Mouse (Mus musculus) retina, embryonic 14.5 days (tissue): ENCODE data around the gene Lrrtm3.

Experiments used
- DNase-seq: peaks from one replicate; pipeline ENCODE4 v3.0.0-alpha.2; 2015; ENCODE audit warnings: low spot score

The Lrrtm3 gene

DNA sequence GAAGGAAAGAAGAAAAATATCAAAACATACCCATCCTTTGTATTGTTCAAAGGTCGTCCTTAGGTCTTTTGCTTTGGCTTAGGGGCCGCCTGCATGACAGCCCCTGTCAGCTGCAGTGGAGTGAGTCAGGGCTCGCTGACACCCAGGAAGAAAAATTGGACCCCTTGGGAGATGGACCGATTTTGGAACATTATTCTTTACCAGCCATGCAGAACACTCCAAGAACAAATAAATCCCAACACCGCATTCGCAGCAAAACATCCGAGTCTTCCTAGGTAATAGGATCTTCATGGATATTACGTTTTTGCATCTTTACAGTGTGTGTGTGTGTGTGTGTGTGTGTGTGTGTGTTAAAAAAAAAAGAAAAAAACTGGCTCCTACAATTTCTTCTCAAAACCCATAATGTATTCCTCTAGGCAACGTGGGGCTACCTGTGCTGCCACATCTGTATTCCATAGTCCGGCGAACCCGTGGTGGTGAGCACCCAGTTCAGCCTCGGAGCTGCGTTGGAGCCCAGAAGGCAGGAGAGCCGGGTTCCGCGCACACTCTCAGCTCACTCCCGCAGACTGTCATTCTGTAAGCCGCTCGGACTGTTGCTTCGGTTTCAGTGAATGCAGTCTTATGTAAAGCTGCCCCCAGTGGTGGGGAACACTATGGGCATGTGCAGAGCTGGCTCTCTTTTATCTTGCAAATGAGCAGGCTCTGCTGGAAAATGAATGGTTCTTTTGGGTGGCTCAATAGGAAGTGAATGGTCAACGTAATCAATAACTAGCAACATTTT, at the start of gene Lrrtm3:
Gene Lrrtm3 (minus strand): TSS at position 598 of the 781 bp plus-strand sequence.
- DNase-seq = peak; percentile 88

DNA sequence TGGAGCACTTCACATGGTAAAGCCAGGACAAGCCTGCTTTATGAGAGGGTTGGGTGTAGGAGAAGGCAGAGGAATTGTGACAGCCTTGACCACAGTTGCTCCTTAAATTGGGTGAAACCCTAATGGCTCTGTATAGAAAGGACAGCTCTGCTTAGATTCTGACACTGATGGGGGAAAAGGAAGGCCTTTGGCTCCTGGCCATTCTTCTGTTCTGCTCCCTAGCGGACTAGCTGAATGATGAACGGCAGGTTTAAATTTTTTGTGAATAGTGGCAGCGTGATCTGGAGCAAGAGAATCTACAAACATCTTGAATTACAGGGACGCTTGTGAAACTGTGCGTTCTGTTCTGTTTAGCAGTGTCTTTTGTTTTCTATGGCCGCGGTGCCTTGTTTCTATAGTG, 45.4 kb upstream of the Lrrtm3 start:
- no peak for DNase-seq

GRCm38 (mm10) chr10:64133461-64133860, 43.4 kb upstream of the Lrrtm3 start:
- no peak for DNase-seq

DNA sequence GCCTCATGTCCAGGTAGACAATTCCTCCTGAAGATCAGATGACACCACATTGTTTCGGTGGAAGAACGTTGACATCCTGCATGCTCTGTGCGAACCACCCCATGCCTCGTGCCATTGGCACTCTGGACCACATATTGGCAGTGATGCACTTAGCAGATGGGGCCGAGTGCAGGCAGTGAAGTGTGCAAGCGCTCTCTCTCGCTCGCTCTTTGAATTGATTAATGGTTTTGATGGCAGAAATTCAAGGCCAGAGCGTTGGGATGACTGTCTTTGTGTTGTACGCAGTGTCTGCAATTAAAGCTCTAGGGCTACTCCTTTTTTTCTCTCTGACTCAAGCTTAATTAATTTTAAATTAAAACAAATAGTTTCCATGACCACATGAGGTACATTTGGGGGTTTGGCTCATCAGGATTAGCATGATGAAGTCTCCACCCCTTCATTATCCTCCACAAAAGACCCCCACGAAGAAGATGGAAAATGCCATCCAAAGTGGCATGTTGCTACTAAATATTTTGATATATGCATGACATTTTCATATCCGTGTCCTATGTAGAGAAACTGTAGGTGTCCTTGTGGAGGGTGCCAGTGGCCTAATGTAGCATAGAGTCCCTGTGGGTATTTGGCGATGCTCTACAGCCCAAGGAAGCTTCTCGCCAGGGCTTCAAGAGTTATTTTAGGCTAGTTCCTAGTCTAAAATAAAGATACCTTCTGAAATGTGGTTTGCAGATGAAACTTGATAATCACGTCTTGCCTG, 40.5 kb upstream of the Lrrtm3 start:
- no peak for DNase-seq

DNA sequence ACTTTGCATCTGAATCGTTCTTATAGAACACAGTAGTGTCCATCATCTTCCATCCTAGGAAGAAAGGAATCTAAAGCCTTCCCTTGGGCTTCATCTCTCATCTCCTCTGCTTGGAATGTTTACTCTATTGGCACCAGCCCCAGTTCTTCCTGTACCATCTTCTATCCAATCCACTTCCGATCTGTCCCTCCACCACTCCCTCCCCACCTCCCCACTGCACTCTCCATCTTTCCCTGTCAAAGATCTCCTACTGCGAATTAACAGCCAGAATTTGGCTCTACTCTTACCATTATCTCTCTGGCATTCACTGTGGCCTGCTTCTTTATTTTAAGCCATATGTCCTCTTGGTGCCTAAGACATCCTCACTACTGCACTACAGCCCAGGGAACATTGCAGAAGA, 28.8 kb upstream of the Lrrtm3 start:
- DNase-seq = no peak

GRCm38 (mm10) chr10:64115246-64115645, 25.2 kb upstream of the Lrrtm3 start:
- no peak for DNase-seq

DNA sequence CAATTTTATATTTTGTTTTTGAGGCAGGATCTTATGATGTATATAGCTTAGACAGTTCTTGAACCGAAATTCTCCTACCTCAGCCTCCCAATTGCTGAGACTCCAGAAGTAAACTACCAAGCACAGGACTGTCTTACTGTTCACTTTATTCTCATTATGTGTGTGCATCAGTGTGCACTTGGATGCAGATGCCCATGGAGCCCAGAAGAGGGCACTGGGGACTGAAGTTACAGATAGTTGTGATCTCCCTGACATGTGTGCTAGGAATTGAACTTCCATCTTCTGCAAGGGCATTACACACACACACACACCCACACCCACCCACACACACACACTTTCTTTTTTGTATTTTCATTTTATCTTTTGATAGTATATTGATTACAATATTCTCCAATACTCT, 6.5 kb upstream of the Lrrtm3 start:
- no peak for DNase-seq

DNA sequence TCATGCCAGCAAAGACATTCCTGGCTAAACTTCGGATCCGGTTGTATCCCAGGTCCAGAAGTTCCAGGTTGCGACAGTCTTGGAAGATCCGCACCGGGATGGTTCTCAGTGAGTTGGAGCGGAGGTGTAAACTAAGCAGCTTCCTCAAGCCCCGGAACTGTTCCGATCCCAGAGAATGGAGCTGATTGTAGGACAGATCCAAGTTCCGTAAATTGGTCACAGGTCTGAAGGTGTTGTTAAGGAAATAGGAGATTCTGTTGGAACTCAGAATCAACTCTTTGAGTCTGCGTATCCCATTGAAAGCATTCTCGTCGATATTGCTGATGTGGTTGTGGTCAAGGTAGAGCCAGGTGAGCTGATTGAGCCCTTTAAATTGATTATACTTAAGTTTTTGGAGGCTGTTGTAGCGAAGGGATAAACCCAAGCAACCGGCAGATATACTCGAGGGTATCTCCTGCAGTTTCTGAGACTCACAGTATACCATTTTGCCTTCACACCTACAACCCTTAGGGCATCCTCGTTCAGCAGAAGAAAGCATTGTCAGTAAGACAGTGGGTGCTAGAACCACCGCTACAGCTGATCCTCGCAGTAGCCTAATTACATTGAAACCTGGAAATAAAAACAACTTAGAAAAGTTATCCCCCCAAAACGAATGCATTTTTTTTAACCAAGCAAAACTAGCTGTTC, 1.2 kb downstream of the Lrrtm3 start:
- no peak for DNase-seq

- DNase-seq = peak; percentile 58
Measured at GRCm38 (mm10) chr10:64087936-64088773, 1.9 kb downstream of the Lrrtm3 start.

- DNase-seq = no peak
Measured at GRCm38 (mm10) chr10:64087521-64087920, 2.6 kb downstream of the Lrrtm3 start.

GRCm38 (mm10) chr10:64086567-64087391, 3.3 kb downstream of the Lrrtm3 start:
- no peak for DNase-seq

DNA sequence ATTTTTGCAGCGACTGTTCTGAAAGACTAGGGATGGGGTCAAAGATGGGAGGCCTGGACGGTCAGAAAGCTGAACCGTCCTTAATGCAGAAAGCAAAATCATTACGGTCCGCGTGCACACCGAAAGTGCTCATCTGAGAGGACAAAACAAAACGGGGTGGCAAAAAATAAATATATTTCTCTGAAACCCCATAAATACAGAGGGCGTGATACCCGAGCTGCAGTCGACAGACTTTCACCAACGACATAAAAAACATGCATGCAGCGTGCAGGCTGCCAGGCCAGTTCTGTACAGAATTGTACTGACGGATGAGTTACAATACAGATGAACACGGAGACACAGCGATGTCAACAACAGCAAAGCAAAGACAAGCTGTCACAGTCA, 3.9 kb downstream of the Lrrtm3 start:
- DNase-seq = no peak

DNA sequence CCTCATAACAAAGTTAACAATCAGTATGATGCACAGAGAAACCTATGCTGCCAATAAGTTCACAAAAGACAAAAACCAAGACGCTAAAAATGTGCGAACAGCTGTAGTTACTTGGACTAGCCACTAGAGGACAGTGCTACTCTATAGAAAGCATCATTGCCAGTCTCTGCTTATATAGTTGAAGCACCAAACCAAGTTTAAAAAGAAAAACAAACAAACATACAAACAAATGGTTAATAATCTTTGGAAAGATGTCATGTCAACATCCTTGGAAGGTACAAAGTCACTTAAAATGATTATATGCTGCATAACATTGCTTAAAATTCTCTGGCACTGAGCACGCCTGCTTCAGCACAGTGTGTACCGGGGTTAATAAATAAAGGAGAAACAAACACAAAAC, 5.6 kb downstream of the Lrrtm3 start:
- peak; percentile 84 for DNase-seq

- peak; percentile 65 for DNase-seq
Measured at GRCm38 (mm10) chr10:64083813-64084212, 6.3 kb downstream of the Lrrtm3 start.

GRCm38 (mm10) chr10:64082345-64082744, 7.7 kb downstream of the Lrrtm3 start:
- no peak for DNase-seq

DNA sequence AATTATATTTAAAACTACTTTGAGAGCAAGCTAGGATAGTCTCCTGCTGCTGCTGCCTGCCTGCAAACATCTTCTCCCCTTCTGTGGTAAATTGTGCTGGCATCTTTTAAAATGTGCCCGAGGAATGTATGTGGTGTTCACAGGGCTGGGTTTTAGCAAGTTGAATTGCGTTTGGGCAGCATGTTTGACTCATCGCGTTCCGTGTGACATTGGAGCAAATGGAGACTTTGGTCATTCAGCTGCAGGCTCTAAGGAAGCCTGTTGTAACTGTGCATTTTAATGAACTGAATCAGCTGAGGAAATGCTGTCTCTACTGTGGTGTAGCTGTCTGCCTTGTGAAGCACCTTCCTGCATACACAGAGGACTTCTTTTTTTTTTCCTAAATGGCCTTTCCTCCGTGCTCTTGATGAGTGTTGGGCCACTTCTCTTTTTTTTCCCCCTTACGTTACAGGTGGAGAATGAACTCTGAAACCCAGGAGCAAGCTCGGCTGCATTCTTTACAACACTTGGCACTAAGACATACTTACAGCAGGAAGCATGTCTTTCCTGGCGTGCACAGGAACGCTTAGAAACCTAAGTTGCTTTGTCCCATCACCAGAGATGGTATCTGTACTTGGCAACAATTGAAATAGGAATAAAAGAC, 13.5 kb downstream of the Lrrtm3 start:
- no peak for DNase-seq

- DNase-seq = no peak
Measured at GRCm38 (mm10) chr10:64075944-64076343, 14.1 kb downstream of the Lrrtm3 start.

DNA sequence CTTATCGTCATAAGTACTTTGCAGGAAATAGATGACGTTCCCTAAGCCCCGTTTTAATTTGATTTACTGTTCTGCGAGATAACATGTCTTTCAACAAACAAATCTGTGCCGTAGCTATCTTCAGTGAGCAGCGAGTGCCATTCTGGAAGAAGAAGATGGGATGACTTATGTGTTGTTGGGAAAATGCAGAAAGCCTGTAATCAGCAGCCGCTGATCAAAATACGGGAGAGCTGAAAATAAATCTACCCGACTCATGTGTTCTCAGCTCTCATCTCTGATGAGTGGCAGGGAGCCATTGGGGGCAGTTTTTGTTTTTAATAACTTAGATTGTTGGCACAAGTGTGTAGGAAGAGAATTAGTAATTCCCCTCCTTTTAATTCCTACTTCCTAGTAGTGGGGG, 26.4 kb downstream of the Lrrtm3 start:
- DNase-seq = no peak

DNA sequence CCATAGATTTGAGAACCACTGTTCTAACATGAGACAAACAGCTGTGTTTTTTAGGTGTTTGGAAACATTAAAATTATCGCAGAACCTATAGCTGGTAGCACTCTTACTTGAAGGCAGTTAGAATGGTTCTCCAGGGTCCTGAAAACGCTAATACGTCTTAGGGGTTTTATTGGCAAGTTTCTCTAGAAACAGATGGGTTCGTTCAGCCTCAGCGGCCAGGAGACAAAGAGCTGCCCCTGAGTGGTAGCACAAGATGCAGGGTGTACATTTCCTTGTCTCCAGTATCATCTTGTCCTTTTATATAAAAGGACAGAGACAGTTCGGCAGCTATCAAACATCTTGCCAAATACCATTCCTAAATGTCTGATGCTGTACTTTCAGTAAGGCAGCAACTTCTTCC, 40.1 kb downstream of the Lrrtm3 start:
- DNase-seq = no peak

DNA sequence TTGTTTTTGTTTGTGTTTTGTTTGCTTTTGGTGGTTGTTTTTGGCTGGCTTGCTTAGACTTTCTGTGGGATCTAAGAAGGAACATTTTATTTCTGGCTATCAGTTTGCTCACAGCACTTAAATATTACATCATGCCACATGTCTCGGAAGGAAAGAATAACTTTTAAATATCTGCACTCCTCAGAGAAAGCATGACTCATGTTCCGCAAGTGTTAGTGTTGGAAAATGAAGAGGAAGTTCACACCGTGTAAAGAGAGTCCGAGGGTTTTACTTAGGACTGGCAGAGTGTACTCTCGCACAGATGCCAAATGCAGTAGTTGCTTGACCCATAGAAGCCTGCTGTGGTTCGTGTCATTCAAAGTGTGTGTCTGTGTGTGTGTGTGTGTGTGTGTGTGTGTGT, 40.9 kb downstream of the Lrrtm3 start:
- no peak for DNase-seq

- no peak for DNase-seq
Measured at GRCm38 (mm10) chr10:64041892-64042291, 48.2 kb downstream of the Lrrtm3 start.
